Mouse (Mus musculus): ENCODE measurements around the gene Endov.

The Endov gene

GRCm38 (mm10) chr11:119490861-119491689 is at the start of gene Endov:
Gene Endov (plus strand): TSS chr11:119491347.
- DNase-seq (ENCODE audit: low read depth): peak; percentile 99

- DNase-seq (ENCODE audit: low read depth): peak; percentile 42
These were observed 48.9 kb upstream of the Endov start for GRCm38 (mm10) chr11:119442199-119442598.

GRCm38 (mm10) chr11:119443442-119443841 is 47.7 kb upstream of the Endov start:
- no peak for DNase-seq (ENCODE audit: low read depth)

GRCm38 (mm10) chr11:119456097-119456496 is 35.0 kb upstream of the Endov start:
- DNase-seq (ENCODE audit: low read depth): no peak

- no peak for DNase-seq (ENCODE audit: low read depth)
These were observed 13.3 kb upstream of the Endov start for GRCm38 (mm10) chr11:119477876-119478275.

- no peak for DNase-seq (ENCODE audit: low read depth)
These were observed 542 bp downstream of the Endov start for GRCm38 (mm10) chr11:119491690-119492087.

GRCm38 (mm10) chr11:119492830-119493229 is 1.7 kb downstream of the Endov start:
- DNase-seq (ENCODE audit: low read depth): peak; percentile 56

GRCm38 (mm10) chr11:119493516-119493915 is 2.4 kb downstream of the Endov start:
- DNase-seq (ENCODE audit: low read depth): no peak

- DNase-seq (ENCODE audit: low read depth): no peak
These were observed 5.0 kb downstream of the Endov start for GRCm38 (mm10) chr11:119496147-119496546.

- DNase-seq (ENCODE audit: low read depth): no peak
These were observed 6.3 kb downstream of the Endov start for GRCm38 (mm10) chr11:119497451-119497850.

GRCm38 (mm10) chr11:119499297-119499696 is 8.2 kb downstream of the Endov start:
- no peak for DNase-seq (ENCODE audit: low read depth)

- no peak for DNase-seq (ENCODE audit: low read depth)
These were observed 8.9 kb downstream of the Endov start for GRCm38 (mm10) chr11:119500011-119500410.

- DNase-seq (ENCODE audit: low read depth): peak; percentile 70
These were observed 12.5 kb downstream of the Endov start for GRCm38 (mm10) chr11:119503675-119504074.

- DNase-seq (ENCODE audit: low read depth): no peak
These were observed 15.2 kb downstream of the Endov start for GRCm38 (mm10) chr11:119506386-119506785.

- no peak for DNase-seq (ENCODE audit: low read depth)
These were observed 16.6 kb downstream of the Endov start for GRCm38 (mm10) chr11:119507772-119508171.

GRCm38 (mm10) chr11:119509165-119509776 is 18.1 kb downstream of the Endov start:
- DNase-seq (ENCODE audit: low read depth): no peak

GRCm38 (mm10) chr11:119513038-119513659 is 22.0 kb downstream of the Endov start:
- no peak for DNase-seq (ENCODE audit: low read depth)

- DNase-seq (ENCODE audit: low read depth): no peak
These were observed 23.1 kb downstream of the Endov start for GRCm38 (mm10) chr11:119514108-119514860.

GRCm38 (mm10) chr11:119514967-119515636 is 24.0 kb downstream of the Endov start:
- DNase-seq (ENCODE audit: low read depth): no peak

GRCm38 (mm10) chr11:119515823-119516676 is 24.9 kb downstream of the Endov start:
- no peak for DNase-seq (ENCODE audit: low read depth)
